Mouse (Mus musculus): Measurements from ENCODE around the gene Hltf.

The Hltf gene

GRCm38 (mm10) chr3:20145696-20146113 lies 88.1 kb downstream of the Hltf start:
- DNase-seq (ENCODE audit: extremely low read depth, low read depth) = no peak

DNA sequence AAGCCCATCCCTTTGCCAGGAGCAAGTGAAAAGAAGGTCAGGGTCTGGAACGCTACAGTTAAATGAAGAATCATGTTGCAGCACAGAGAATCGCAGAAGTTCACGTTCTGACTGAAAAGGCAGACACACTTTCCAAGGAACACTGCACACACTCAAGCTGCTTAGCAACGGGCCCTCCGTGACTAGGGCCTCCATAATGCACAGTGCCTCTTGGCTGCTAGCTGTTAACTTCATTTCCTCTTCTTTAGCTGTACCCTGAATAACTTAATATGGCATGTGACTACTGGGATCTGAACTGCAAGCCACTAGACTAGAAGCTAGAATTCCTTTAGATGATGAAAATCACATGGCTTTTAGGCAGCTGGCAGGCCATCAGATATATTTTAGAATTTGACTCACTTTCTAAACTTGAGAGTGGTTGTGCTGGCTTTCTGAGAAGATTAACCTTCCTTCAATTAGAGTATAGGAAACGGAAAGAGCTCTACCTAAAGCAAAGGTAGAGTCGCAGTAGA lies 89.3 kb downstream of the Hltf start:
- DNase-seq (ENCODE audit: extremely low read depth, low read depth) = no peak

- no peak for DNase-seq (ENCODE audit: extremely low read depth, low read depth)
Observed at GRCm38 (mm10) chr3:20147647-20148046, 90.0 kb downstream of the Hltf start.

DNA sequence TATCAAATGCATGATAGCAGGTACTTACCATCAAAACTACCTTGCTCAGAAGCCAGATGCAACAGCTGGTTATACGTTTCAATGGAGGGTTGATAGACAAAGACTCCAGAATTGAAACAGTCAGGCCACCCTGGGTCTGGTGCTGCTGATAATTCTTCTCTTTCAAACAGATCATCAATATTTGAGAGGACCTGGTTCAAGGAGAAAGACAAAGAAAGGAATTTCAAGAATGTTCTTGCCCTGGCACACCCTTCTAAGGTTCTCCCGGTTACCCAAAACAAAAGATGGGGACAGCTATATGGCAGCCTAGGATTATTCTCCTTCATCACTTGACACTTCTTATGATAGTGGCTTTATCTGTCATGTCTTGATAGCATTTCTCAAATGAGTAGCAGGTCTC lies 92.9 kb downstream of the Hltf start:
- DNase-seq (ENCODE audit: extremely low read depth, low read depth) = no peak

- no peak for DNase-seq (ENCODE audit: extremely low read depth, low read depth)
Observed at GRCm38 (mm10) chr3:20151651-20152050, 94.0 kb downstream of the Hltf start.

GRCm38 (mm10) chr3:20154531-20155367 lies 97.1 kb downstream of the Hltf start, which contains the start of gene Gyg:
TSS of gene Gyg (minus strand) at chr3:20155317.
- DNase-seq (ENCODE audit: extremely low read depth, low read depth) = peak; percentile 37

GRCm38 (mm10) chr3:20155476-20155875 lies 97.9 kb downstream of the Hltf start:
- peak; percentile 26 for DNase-seq (ENCODE audit: extremely low read depth, low read depth)

GRCm38 (mm10) chr3:20167487-20167886 lies 109.9 kb downstream of the Hltf start:
- no peak for DNase-seq (ENCODE audit: extremely low read depth, low read depth)
